Mouse (Mus musculus) frontal cortex, postnatal 36 days (tissue): ENCODE data around the gene Fam173a.

Experiments used
- DNase-seq, 2 experiments: peaks; one replicate each; pipeline ENCODE4 v3.0.0; 2022; ENCODE audit warnings: low spot score in 2 of 2

Gene Fam173a

DNA sequence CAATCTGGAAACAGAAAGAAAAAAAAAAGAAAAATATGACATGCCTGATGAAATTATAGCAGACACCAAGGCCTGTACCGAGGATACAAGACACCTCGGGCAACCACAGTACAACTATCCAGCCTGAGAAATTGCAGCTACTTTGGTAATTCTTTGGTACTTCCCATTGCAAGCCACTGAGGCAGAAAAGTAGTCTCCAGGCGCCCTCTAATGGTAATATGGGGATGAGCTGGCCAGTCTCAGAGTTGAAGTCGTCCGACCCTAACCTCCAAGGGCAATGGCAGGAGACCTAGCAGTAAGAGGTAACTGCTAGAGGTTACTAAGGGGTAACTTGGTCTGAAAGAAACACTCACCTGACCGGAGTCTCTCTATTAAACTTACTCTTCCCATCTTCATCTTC lies 8.3 kb upstream of the Fam173a start:
- DNase-seq: peak in 1 of 2 experiments; percentile 84

DNA sequence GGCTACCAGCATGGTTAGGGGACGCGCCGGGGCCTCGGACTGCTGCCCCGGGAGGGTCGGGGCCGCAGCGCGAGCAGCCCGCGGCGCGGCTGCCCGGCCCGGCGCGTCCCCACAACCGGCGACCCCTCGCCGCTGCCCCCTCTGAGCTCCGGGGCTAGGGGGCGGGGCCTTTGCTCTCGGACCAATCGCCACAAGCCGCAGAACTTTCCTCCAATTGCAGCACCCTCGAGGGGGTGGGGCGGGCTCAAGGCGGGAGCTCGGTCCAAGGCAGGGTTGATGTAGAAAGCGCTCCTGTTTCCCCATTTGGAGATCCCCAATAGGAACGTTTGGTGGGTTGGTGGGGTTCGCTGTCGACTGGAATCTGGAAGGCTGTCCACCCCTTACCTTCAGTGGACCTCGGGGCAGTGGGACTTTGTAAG lies 4.3 kb upstream of the Fam173a start, which contains the start of gene Metrn:
Metrn (minus strand) TSS at position 186 of the 419 bp plus-strand sequence.
- DNase-seq: peak in 1 of 2 experiments; percentile 67

DNA sequence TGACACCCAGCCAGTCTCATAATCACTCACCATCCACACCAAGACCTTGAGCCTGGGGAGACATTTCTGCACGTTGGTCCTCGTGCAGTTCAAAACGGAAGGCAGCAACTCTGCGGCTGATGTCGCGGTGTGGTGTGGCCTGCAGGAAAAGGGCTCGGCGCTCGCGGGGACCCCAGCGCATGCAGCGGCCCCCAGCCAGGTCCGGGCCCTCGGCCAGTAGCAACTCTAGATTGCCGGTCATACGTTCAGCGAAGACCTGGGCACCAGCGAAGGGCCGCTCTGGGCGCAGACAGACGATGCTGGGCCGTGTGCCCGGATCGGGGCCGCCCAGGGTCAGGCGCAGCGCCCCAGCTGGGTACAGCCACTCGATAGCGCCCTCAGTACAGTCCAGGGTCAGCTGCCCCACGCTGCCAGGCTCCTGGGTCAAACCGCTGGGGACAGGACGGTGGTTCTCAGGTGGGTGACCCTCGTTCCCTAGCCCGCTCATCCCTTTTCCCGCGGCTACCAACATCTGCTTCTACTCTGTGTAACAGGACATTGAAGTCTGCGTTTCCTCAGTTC lies 3.6 kb upstream of the Fam173a start:
- DNase-seq: no peak

DNA sequence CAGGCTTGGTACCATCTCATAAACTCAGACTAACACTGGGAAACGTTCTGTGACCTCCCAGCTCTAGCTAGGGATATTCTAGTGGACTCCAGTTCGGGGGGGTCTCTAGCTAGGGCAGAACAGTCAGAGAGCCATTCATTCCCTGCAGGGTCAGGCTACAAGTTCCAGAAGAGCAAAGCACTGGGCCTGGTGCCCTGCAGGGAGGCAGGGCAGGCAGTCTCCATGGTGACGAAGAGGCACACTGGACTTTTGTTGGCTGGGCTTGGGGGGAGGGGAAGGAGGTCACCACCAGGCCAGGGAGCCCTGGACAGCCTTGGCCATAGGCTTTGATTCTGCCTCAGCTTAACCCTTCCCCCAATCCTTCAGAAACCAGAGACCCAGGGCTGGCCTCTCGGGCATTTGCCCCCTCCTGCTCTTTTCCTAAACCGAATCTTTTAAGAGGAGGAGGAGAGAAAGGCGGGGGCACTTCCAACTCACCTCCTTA lies 3.0 kb upstream of the Fam173a start, which contains the start of gene AC134908.4:
AC134908.4 (minus strand) TSS at position 51 of the 484 bp plus-strand sequence.
- DNase-seq: peak in 1 of 2 experiments; percentile 63

DNA sequence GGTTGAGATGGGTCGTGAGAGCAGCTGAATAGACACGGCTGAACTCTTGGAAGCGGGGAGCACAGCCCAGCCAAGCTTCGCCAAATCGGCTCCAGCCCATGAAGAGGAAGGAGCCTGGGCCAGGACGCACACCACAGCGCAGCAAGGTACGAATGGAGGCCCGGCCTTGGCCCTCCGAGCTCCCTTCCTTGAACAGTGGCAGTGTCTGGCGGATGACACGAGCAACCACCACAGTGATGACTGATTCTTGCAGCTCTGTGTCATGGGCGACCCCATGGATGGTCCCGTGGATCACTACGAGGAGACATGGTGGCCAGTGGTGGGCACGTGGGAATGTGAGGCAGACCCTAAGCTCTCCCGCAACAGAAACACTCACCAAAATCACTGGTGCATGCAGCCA lies 2.3 kb upstream of the Fam173a start:
- DNase-seq: no peak

DNA sequence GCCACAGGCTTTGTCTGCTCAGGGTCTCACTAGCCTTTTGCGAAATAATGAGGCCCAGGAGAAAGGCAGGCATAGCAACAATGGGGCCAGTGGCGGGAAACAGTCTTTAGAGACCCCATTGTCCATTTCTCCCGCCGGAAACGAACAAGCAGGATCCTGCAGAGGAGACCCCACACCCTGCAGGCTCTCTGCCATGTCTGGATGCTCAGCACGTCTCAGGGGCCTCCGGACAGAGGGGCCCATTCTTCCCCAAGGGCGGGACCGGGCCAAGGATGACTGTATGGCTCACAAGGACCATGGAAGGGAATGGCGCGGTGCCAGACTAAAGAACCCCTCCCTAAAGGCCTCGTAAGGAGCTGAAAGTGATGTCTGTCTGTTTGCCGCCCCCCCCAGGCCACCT lies 1.5 kb upstream of the Fam173a start:
- DNase-seq: no peak

DNA sequence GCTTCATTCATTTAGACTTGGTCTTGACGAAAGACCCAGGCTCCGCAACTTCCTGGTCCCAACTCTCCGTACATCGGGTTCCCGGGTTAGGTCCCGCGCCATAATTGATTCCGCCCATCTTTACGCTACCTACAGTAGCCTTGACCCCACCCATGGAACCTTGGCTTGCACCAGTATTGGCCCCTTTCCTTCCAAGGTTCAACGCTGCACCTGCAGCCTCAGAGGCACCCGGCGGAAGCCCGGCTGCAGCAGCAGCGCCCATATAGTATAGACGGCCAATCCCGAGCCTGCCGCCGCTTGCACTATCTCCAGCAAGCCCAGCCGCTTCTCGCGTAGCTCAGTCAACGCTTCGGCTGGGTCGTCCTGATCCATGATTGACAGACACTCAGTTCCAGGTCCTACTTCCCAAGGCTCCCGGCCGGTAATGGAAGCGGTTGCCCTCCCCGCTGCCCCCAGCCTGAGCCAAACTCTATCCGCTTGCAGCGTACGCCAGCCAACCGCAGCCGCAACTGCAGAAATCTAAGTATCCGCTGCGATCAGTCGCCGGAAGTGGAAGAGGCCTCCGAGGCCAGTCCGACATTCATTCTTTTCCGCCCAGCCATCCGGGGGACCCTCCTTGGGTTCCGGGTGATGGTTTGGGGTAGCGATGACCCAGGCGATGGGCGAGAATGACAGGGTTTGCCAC lies 716 bp downstream of the Fam173a start:
- DNase-seq: peak; percentile 87 to 88

DNA sequence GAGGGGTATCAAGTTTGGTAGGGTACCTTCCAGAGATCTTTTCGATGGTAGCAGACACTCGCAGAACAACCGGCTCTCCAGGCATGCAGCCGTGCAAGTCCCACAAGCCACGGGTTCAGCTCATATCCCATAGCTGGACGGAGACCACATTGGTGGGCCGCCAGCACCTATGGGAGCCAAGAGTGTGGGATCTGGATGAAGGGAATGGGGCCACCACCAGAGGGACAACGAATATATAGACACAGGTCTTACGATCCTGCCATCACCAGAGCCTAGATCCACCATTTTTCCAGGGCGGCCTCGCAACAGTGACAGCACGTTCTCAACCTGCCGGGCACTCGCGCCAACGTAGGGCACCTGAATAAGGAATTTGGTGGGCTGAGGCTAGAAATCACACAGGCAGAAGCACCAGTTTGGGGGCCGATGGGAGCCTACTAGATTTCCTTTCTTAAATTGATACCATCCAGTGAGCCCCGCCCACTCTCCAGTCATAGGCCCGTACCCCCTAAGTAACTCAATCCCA lies 1.3 kb downstream of the Fam173a start:
- no peak for DNase-seq

DNA sequence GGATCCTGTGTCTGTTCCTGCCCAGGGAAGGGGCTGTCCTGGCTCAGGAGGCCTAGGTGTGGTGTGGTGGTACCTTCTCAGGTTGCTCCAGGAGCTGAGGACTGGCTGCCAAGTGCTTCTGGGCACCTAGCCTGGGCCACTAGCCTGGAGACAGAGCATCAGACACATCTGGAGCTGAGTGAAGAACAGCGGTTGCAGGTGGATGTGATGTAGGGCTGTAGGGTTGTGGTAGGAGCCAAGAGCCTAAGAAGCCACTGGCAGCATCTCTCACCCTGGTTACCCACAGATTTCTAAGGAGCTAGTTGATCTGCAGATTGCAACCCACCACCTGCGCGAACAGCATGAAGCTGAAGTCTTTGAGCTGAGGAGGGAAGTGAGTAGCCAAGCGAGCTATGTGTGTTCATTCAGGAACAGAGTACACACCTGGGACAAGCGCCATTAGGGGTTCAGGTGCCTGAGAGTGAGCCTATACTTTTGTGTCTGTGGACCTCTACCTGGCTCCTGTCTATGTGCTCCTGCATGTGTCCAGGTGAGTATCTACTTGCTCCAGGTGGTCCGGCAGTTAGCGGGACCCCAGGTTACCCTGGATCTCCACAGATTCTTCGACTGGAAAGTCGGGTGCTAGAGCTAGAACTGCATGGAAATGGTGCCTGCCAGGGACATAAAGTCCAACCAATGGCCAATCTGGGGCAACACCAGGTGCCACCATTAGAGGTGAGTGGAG lies 5.8 kb downstream of the Fam173a start:
- no peak for DNase-seq

DNA sequence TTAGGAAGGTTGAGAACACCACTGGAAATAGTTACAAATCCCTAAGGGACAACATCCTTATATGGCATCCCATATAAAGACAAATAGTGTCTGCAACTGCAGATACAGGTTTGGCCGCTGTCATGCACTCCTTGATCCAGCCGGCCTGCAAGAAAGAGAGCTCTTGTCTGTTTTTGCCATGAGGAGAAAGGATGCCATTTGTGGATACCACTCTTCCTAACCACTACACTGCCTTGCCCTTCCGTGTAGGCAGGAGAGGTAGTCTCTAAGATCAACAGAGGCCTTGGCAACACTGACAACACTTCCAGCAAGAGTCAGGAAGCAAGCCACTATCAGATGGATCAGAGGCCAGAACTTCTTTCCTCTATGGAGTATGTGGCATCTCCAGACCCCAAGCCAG lies 6.4 kb downstream of the Fam173a start, which contains the start of gene Ccdc78:
Ccdc78 (plus strand) TSS at position 301 of the 400 bp plus-strand sequence.
- DNase-seq: no peak

DNA sequence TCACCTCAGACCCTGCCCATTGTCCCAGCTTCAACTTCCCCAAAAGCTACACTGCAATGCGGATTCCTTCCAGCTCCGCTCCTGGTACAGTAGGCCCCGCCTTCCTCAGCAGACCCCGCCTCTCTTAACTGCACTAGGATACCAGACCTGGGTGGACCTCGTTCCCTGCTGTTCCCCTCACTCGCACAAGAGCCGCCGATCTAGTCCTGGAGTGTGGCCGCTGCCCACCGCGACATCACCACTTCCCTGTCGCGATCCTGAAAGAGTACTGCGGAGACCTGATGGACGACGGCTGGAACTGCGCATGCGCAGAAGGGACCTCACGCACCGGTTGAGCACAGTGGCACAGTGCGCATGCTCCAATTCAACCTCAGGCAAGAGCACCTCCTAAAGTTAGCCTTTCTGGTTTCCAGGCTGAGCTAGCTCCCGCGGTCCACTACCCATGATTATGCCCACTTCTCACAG lies 7.4 kb downstream of the Fam173a start, which contains the start of gene Haghl:
Haghl (minus strand) TSS at position 393 of the 465 bp plus-strand sequence.
- peak; percentile 98 for DNase-seq

DNA sequence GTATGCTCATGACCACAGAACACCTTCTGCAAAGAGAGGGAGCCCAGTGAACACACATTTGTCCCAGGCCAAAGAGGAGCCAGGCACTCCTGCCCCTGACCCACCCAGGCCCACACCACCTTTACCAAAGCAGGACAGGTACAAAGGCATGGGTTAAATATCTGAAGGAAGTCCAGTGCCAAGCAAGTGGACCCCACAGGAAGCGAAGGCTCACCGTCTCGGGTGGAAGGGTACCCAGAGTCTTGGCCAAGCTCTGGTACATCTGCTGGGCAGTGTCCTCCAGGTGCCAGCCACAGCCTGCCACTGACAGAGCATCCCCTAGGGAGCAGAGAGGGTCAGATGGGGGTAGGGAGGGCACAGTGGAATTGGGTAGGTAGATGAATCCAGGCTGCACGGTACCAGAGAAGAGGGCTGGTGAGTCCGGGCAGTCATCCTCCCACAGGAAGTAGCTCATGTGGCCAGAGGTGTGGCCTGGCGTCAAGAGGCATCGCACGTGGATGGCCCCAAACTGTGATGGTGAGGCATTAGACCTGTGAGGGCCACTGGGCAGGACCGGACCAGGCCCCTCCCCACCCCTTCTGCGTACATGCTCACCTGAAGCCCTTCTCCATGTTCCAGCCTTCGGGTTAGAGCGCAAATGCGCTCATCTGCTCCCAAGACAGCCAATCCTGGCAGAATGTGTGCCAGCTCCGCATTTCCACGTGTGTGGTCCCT lies 8.7 kb downstream of the Fam173a start:
- DNase-seq: no peak

DNA sequence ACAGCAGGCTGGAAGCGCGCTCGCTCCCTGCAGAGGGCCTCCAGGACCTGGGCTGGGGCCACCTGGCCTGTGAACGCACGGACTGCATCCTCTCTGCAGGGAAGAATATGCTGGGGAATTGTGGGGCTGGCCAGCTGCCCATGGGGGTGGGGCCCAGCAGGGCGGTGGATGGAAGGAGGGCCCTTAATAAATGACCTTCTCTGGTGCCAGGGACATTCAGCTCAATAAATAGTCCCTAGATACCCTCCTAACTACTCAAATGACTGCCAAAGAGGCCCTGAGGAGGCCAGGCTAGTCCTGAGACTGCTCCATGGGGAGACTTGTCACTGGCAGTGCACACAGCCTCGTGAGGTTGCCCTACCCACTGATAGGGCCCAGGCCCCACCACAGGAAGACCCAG lies 9.6 kb downstream of the Fam173a start:
- DNase-seq: no peak

DNA sequence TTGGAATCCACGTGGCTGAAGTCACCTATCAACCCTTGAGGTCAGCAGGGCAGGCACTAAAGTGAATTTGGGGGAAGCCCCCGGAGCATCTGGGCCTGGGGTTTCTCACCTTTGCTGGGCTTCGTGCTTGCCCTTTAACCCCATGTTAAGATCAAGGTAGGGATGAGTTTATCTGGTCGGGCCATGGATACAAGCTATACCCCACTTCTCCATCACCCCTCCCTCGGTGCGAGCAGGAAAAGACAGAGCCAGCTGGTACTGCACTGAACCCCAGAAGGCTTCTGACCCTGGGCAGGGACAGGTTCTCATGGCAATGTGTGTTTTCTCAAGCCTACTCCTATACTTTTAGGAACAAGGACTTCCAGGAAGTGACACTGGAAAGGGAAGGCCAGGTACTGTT lies 11.4 kb downstream of the Fam173a start:
- DNase-seq: no peak

DNA sequence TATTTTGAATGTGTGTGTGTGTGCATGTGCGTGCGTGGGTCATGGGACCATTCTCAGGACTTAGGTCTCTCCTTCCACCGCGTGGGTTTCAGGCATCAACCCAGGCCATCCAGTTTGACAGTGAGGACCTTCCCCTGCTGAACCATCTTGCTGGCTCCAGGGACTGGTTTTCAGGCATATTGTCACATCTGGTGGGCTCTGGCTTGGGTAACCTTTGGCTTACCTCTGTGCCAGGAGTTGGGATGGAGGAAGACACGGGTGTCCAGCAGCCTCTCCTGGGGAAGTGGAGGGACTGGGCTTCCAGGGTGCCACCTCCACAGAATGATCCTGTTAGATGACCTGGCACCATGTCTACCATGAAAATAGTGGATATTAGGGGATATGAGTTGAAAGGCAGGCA lies 14.8 kb downstream of the Fam173a start:
- DNase-seq: no peak

DNA sequence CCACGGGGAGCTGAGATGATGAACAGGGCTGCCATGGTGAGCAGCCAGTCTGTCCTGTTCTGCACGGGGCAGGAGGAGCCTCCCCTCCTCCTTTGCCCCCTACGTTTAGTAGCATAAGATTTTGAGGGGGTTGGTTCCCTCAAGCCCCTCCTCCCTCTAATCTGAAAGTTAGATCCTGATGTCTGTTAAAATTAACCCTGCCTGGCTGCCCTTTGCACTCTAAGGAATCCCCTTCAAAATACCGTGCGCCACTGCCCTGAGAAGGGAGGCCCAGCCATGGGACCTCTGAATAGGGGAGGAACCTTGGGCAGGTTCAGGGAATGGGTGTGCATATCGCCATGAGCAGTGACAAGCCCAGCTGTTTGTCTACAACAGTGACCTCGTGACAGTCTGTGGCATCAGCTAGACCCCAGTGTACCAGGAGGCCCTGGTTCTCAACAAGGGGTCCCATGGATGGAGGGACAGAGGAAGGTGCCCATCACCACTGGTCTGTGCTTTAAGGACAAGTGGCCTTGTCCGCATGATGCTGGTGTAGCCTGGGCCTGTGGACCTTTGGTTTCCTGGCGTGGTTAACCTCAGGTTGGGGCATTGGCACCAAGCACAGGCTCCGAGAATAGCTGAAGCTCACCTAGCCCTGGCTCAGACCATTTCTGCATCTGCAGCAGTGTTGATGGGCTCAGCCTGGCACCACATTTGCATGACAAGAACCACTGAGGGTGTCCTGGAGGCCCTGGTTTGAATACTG lies 17.2 kb downstream of the Fam173a start:
- DNase-seq: no peak

DNA sequence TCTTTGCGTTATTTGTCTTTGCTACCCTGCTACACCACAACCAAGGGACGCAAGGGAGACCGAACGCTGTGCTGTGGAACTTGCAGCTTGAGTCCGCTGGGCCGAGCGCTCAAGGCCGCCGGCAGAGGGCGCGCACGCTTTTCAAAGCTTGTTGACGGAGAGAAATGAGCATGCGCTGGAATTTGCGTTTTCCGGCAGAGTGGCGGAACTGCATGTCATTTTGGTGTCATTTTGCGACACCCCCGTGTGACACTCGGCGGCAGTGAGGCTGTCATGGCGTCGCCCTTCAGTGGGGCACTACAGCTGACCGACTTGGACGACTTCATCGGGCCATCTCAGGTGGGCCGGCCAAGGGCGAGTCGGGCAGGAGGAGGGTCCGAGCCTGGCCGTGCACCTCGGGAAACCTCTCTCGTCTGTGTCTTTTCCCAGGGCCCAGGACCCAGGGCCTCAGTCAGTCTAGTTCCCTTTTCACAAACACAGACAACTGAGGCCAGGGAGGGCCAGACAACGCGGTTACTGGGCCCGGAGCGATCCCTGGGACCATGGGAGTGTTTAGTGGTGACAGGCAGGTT lies 19.1 kb downstream of the Fam173a start, which contains the start of gene Narfl:
Narfl (plus strand) TSS at position 228 of the 572 bp plus-strand sequence.
- DNase-seq: peak; percentile 99

DNA sequence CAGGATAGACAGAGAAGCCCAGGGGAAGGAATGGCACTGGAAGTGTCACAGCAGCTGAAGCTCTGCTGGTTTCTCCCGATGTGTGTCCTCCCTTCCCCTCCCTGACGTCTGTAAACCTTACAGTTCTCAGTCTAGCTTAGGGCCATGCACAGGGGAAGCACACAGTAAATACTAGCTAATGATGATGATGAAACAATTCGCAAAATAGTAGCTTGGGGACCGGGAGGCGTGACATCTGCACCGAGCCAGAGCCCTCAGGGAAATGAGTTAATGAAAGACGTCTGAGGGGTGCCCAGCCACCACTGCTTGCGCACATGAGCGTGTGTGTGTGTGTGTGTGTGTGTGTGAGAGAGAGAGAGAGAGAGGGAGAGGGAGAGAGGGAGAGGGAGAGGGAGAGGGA lies 23.4 kb downstream of the Fam173a start:
- no peak for DNase-seq

DNA sequence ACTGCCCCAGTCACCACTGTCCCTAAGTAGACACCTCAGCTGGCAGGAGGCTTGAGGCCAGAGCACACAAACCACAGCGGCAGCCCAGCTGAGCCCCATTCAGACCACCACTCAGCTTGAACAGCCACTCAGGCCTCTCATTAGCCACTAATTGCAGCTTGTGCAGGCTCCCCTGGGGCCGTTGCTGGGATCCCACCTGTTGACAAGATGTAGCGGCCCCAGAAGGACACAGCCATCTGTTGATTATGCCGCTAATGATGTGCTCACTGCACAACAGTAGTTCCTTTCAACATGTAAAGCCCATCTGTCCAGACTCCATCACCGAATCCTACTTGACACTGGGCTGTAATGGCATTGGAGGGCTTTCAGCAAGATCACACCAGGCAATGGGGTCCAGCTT lies 26.8 kb downstream of the Fam173a start:
- no peak for DNase-seq

DNA sequence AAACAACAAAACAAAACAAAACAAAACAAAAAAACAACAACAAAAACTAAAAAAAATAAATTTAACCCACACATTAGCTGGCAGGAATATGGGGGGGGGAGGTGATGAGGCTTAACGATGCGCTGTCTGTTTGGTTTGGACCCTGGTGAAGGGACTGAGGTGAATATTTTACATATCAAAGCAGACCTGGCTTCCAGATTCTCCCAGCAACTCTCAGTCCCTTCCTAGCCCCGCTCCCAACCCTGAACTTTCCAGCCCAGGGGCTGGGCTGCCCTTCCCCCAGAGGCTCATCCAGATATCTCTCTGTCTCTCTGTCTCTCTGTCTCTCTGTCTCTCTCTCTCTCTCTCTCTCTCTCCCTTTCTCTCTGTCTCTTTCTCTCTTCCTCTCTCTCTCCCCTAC lies 30.1 kb downstream of the Fam173a start:
- DNase-seq: no peak
